Mouse (Mus musculus) adrenal gland, postnatal 36 days (tissue): ENCODE results near the gene Slc17a9. TPM values are rescaled to one million over a fixed set of nuclear protein-coding genes. Genes with fewer than 3 reads are reported as not detected.
A peak's percentile ranks its signal among the peaks of the same experiment; 100 is the strongest.

Experiments
- DNase-seq, 2 experiments: peaks; one replicate each; pipeline ENCODE4 v3.0.0; 2021; ENCODE audit warnings: mixed read lengths in 1 of 2
- long read RNA-seq, 2 experiments: library from polyadenylated mRNA; stranded (forward); transcript quantifications; one replicate each; pipeline ENCODE4 v2.0.0; 2021; ENCODE audit warnings: borderline sequencing depth in 2 of 2
- total RNA-seq, 2 experiments: library from RNA; stranded (reverse); gene quantifications; 2 replicates each; pipeline ENCODE4 v1.2.3; 2021

Gene Slc17a9
- 1 to 10 TPM; 1.1 to 1.2 TPM for total RNA-seq
- long read RNA-seq, experiment 1, result 0 reads
- long read RNA-seq, experiment 2, partial matches to known transcripts, result 0 of 2 reads
- long read RNA-seq, experiment 2, other reads (novel, unspliced or antisense), result 2 of 2 reads

DNA sequence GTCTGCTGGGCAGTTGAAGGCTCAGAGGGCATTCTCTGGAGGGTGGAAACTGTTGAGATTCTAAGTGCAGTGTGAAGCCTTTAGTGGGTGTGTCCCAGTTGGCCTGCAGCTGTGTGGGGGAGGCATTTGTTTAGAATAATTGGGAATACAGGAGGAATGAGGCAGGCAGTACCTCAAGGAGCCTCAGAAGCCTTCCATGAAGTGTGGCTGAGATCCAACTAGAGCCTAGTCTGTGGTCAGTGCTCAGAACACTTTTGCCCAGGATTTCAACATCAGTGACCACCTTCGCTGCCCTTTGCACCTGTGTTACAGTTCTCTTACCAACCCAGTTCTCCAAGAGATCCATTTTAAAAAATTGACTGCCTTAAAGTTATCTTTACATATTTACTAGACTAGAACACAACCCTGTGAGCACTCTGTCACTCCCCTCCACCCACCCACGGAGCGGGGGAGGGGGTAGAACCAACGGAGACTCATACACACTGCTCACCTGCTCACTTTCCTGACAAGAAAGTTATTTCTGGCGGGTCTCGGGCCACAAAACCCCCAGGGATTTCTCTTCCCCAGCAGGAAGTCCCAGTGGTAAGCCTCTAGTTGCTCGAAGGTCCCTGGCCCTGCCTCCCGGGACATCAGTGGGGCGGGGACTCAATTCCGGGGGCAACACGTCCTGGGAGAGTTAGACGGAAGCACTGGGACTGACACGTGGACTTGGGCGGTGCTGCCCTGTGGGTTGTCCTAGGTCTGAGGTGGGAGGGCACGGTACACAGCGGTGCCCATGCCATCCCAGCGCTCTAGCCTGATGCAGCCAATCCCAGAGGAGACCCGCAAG lies at the start of gene Slc17a9:
Gene Slc17a9, plus strand, starts transcription at position 679 of the 829 bp plus-strand sequence.
- peak; percentile 76 to 82 for DNase-seq

DNA sequence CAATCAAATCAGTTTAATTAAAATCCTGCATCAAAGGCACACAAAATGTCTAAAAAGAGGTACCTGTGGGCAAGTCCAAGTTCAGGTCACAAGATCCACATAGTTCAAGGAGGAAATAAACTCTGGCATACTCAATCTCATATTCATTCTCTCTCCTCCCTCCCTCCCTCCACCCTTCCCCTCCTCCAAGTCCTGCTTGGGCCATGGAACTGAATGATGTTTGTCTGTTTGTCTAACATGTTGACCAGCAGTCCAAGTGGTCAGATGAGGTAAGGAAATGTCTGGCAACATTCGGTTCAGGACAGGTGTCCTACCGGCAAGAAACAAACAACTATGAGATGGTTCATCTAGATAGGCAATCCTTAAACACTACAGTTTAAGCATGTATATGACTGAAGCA lies 48.4 kb upstream of the Slc17a9 start:
- DNase-seq, result no peak

DNA sequence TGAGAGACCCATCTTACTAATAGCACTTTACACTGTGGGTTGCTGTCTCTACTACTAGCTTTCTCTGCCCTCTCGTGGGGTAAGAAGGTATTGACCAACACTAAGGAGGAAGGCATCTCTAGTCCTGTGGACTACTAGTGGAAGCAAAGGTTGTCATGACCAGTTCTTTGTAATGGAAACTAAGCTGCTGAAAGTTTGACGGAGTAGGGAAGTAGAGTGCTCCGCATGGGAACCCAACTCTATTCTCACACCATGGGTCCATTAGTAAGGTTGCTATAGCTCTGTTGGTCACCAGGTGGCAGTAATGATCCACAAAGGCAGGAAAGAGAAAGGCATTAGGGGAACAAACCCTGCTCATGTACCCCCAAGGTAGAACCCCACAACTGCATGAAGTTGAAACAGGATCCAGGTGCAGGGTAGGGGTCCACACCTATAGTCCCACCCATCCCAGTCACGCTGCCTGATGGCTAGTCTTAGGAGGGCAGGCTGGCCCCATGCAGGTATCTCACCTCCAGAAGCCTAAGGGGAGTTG lies 46.4 kb upstream of the Slc17a9 start:
- DNase-seq, result peak; percentile 49 to 67

DNA sequence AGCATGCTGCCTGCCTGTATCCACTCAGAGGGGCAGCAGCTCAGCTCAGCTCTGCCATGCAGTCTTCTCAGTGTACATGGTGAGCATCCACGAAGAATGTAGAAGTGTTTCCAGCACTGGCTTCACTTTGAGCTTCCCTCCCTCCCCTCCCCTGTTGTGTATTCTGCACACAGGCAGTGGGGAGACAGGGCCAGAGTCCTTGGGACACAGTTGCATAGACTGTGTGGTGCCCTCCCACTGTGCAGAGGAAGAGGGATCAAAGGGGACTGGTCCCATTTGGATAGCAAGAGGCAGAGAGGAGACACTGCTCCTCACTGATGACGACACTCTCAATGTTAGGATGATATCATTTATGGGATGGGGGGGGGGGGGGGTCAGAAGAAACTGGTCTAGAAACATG lies 43.8 kb upstream of the Slc17a9 start:
- no peak for DNase-seq

DNA sequence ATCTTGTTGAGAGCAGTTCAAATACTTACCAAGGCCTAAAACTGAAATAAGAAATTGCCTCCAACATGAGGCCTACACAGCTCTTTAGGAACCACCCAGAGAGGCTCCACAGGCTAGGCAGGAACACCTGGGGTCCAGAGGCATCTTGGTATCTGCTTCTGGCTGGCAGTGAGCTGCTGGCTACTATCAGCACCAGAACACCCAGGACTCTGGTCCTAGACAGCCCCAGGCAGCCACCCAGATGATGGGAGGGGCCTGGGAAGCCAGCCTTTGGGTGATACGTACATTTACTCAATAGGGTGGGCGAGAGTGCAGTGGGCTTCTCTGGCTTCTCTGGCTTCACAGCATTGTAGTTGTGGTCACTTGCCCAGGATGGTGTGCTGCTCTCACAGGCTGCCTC lies 41.5 kb upstream of the Slc17a9 start:
- DNase-seq, result no peak

DNA sequence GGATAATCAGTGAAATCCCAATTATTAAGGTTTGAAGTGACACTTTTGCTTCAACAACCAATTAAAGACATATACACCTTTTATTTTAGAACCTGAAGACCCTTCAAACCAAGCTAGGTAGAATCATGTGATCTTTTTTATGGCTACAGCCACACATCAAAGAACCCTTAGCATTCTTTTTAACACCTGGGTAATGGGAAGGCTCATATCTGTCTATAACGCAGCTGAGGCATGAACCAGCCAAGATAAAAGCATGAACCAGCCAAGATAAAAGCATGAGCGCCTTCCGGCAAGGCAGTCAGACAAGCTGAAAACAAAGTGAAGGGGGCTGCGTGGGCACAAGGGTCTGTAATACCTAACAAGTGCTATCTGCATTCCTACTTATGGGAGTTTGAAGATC lies 41.0 kb upstream of the Slc17a9 start:
- DNase-seq, result no peak

DNA sequence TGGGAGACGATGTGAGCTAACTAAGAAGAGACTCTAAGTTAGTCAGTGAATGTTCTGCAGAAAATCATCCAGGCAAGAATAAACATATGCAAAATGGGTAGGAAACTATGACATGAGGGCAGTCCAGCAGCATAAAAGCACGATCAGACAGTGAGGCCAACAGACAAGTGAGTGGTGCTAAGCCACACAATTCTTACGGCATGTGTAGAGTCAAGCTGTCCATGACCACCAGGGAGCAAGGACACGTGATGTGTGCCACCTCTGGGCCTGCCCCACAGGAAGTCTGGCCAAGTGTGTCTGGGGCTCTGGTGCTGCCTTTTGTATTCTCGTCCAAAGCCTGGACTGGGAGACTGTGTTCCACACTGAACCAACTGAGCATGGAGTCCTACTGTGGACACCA lies 35.2 kb upstream of the Slc17a9 start:
- peak; percentile 32 to 51 for DNase-seq

DNA sequence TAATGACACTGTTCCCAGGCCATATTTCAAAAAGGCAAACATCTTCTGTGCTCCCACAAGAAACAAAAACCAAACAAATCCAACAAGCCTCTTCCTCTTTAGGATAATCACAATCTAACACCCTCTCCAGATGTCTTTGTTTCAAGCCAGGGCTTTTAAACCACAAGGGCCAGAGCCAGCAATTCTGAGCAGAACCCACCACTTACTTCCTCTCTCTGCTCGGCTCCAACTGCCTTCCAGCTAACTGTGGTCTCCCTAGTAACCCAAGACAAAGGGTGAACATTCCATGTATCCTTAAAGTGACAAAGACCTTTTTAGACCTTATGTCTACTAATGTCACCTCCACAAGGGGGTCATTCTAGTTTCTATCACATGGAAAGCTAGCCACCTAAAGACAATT lies 32.4 kb upstream of the Slc17a9 start:
- DNase-seq, result no peak

DNA sequence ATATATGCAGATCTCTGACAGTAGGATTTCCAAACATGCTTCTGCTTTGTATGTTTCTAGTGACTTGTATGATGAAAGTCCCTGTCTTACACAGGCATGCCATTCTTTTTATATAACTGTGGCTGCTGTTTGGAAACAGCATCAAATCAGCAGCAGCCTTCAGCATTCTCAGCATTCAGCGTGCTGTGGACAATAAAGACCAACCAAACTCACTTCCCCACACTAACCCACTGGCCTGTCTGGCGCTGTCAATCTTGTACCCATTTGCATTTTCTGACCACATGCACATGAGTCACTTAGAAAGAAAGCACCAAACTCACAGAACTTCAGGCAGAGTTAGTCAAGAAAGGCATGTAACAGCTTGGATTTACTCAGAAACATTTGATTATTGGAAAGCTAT lies 29.9 kb upstream of the Slc17a9 start:
- no peak for DNase-seq

DNA sequence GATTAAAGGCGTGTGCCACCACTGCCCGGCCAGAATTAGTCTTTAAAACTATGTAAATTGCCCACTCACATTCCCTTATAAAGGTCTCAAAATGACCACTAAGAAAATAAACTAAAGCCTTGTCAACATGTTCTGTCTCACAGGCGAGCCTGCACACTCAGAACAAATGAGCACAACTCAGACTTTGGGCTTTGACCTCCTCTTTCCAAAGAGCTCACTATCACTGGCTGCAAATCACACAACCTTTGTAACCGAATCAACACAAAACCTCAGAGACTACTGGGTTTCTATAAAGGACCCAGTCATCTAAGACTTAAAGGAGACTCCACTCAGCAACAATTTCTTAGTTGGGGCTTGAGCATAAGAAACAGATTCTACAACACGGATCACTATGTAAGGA lies 24.6 kb upstream of the Slc17a9 start:
- DNase-seq, result no peak

DNA sequence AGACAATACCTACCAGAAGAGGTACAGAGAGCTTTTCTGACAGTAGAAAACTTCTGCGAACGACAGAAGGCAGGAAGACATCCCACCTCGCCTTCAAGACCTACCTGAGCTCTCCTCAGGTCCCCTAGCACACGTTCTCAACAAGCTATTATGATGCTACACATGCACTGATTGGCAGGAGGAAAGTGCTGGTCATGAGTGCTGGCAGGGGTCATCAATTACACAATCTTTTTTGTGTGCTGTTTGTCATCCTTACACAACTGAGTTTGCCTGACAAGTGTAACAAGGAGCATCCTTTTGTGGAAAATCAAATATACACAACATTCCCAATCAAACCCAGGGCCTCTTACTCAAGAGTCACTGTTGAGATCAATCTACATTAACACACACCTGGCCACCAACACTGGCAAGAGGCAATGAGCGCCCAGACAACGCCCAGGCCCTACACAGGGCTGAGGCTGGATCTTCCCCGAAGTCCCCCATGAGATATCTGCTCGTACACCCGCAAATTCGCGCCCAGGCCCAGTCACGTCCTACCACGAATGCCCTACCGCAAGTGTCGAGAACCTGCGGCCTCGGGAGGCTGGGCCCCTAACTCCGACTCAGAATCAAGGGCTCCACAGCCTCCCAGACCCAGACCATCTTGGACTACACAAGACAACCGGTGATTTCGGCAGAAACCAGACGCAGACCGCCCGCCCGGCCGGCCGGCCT lies 23.9 kb upstream of the Slc17a9 start:
- no peak for DNase-seq

DNA sequence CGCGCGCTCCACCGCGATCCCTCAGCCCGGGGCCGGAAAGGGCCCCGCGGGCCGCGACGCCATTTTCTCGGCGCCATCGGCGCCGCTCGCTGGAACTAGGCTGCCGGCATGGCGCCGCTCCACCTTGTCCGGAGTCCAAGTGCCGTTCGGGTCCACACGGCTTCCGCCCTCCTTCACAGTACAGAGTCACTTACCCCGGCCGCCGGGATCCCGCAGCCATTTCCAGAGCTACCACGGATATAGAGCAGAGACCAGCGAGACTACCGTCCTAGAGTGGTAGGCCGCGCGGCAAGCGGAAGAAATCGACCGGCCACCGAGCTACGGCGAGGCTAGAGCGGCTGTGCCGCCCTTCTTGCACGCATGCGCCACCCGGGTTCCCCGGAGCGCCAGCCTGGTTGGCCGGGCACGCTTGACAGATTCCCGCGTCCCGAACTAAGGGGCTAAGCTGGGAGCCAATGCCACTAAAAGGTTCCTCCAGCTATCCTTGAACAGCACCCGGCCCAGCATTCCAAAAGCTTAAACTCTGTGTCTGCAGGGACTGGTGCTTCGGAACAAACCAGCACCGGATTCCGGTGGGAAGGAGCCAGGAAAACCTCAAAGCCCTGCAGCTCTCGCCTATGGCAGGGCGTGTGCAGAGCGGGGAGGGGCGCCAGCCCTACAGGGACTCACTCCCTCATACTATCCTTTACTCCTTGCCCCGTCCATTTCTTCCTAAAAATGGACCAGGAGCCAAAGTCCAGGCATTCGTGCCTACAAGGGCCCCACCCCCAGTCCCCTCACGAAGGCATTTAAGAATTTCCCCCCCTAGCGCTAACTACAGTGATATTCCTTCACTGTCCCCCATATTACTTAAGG lies 23.1 kb upstream of the Slc17a9 start:
- peak; percentile 95 to 96 for DNase-seq

DNA sequence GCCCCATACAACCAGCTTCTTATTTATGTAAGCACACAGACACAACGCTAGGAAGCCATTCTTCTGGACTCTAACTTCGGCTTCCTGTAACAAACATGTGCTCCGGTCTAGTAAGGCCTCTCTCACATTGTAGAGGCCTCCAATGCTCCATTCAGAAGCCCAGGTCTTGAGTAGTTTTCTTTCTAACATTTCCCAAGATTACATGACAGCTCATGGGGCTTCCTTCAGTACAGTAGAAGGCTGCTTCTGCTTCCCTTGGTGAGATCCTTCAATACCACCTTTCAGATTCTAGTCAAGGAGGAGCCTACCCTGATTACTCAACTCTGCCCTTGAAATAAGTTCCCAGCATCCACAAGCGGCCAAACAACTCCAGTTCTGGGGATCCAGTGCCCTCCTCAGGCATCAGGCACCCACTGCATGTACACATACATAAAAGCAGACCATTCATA lies 22.3 kb upstream of the Slc17a9 start:
- peak in 1 of 2 experiments; percentile 37 for DNase-seq

DNA sequence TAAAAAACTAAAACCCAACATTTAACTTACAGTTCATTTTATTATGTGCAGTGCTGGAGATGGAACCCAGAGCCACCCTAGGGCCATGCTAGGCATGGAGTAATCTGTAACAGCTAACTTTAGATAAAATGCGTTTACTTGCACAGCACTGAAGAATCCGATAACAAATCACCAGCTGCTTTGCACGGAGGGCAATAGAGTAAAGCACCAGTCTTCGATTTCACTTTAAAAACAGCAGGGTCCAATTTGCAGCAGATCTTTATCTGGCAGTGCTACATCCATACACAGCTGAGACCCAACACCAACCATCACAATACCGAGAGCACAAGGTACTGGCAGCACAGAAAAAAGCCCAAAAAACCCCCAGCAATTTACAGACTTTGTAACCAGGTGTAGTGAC lies 21.9 kb upstream of the Slc17a9 start:
- no peak for DNase-seq

DNA sequence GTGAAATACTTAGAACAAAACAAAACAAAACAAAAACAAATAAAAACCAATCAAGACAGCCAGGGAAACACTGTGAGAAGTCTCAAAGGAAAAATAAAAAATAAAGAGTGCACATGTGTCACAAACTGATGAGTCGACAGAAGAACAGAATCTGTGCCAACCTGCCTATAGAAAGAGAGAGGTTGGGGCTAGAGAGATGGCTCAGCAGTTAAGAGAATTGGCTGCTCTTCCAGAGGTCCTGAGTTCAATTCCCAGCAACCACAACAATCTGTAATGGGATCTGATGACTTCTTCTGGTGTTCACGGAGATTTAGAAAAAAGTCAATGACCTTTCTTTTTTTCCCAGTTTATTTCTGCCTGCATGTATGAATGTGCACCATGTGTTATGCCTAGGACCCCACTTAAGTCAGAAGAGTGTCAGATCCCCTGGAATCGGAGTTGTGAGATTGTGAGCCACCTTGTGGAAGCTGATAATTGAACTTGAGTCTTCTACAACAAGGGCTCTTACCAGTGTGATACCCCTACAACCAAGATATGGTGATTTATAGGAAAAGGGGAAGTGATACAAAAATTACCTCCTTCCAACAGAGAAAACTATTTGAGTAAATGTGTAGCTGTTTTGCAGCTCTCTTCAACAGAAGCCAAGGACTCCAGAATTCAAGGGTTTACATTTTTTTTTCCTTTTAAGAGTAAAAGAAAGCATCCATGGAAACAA lies 21.3 kb upstream of the Slc17a9 start:
- DNase-seq, result no peak

DNA sequence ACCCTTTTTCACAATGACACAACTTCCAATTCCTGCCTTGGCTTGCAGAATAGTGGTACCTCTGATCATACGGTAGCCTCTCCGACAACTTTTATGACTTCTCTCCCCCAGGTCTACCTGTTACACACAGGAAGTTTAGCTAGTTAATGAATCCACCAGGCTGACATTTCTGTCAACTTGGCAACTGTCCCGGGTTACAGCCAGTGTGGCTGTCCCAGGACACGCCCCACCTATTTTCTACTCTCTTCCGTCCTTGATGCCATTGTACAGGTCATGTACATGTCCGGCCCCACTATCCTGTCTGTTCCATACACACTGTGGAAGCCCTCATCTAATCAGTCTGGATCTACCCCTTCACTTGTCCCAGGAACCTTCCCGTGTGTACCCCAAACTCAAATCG lies 20.5 kb upstream of the Slc17a9 start:
- DNase-seq, result peak; percentile 69 to 77

DNA sequence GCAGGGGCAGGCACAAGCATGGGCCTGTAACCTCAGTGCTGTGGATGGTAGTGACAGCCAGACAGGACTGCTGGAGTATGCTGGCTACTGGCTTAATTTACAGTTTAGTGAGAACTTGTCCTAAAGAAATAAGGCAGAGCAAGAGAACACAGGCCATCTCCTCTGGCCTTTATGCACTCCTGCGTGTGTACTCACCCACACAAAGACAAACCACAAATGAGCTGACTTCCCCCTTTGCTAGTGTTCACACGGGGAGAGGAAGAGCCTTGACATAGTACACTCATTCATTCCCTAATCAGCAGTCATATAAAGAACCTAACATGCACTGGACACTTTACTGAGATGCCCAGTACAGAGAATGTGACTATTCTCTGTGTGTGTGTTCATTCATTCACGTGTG lies 20.0 kb upstream of the Slc17a9 start:
- no peak for DNase-seq

DNA sequence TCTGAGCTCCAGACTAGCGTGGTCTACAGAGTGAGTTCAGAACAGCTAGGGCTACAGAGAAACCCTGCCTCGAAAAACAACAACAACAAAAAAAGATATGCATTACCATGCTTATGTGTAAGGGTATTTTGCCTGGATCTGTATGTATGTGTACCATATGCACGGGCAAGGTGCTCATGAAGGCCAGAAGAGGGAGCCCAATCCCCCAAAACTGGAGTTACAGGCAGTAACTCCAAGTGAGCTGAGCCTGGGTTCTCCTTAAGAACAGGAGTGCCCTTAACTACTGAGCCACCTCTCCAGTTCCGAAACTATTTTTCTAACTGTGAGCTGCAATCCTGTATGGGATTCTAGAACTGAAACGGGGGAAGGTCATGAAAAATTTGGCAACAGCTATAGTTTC lies 19.1 kb upstream of the Slc17a9 start:
- no peak for DNase-seq

DNA sequence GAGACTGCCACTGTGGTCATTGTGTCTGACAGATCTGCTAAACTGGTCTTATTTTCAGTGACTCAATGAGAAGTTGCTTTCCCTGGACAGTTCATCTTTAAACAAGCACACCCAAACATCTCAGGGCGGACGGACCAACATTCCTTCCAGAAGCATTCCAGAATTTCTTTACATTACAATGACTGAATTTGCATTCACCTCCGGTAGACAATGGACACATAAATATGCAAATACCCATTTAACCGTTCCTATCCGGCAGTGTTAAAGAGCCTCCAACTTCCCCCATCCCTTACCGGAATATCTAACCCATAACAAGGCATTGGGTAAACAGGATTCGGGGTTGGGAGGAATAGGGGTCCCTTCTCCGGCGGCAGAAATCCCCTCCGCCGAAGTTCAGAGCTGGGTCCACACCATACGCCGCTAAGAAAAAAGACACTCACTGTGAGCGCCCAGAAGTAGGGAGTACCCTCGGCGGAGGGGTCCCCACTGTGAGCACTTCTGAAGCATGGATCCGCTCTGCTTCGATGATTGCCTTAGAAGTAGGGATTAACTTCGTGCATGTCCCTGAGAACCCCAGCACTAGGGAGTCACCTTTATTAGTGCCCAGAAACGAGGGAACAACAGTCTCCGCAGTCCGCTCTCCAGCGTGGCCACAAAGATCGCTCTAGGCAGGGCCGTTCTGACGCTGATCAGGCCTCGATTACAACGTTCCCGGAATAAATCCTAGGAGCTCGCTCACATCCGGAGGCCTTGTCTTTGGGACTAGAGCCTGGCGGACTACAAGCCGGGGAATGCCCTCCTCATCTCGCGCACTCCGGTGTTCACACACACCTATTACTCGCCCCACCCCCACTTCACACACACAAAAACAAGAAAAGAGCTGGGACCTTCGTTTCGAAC lies 15.8 kb upstream of the Slc17a9 start:
- no peak for DNase-seq

DNA sequence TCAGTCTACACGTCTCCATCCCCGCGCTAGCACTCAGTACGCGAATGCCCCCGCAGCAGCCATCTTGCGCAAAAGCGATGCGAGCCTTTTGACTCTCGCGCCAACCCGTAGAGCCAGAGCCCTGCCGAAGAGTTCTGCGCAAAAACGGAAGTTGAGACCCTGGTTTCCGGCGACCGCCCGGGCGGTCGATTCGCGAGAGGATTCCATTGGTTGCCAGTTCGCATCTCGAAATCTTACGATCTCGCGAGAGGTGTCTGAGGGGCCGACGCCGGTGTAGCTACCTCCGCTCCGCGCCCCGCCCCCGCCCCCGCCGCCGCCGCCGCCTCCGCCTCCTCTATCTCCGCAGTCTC lies 15.2 kb upstream of the Slc17a9 start, which contains the start of the genes Dido1 and Gid8:
Gene Dido1, minus strand, starts transcription at position 77 of the 350 bp plus-strand sequence.
Gene Gid8, plus strand, starts transcription at position 195 of the 350 bp plus-strand sequence.
- peak; percentile 97 to 98 for DNase-seq
